21 mouse cellular contexts compared by ENCODE assay signal in the genomic region with DNA sequence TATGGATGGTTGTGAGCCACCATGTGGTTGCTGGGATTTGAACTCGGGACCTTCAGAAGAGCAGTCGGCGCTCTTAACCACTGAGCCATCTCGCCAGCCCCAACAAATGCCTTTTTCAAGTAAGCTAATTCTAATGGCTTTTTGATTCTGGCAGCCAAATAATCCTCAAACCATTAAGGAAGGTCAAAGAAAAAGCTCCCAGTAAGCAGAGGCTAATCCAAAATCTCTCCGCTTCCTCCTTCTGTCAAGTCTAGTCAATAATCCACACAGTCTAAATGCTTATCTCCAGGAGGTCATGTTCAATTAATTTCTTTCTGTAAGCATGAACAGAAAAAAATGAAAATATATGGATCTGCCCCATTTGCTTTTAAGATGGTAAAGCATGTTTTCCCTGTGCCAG. TPM values are rescaled to one million over a fixed set of nuclear protein-coding genes. Genes with fewer than 3 reads are reported as not detected.
DNase-seq lines count a peak whose midpoint lies in the region; ATAC-seq and TF ChIP-seq lines count a peak whose summit lies in the region.
"Had no signal": no experiment of that assay in that cellular context is flagged by ENCODE, and none has a peak within 500 bp of the region (broad histone marks: within the 10 kb centered on the region; RNA-seq: fewer than 3 reads in every experiment).

No protein-coding gene starts in this region.

- peak overlapping the region; percentile 72; the same call in 1 of the 2 replicates for H3K4me2 ChIP-seq in heart, embryonic 13.5 days
- H3K4me2 ChIP-seq in liver, embryonic 13.5 days, result peak overlapping the region; percentile 88; the same call in 1 of the 2 replicates
- no peak overlapping the region for H3K4me2 ChIP-seq in liver, postnatal 0 days (ENCODE audit: low read depth, low read length)
- peak overlapping the region; percentile 62 for H3K4me2 ChIP-seq in midbrain, embryonic 14.5 days (ENCODE audit: low read length)

- intact Hi-C loops in heart, postnatal 25 days (cut with DNase I), result no loop called here

- H3K9ac ChIP-seq in heart, embryonic 13.5 days, result no peak overlapping the region
- H3K9ac ChIP-seq in liver, embryonic 13.5 days, result no peak overlapping the region
- no peak overlapping the region for H3K9ac ChIP-seq in liver, postnatal 0 days (replicated peaks)
- H3K9ac ChIP-seq in midbrain, embryonic 14.5 days (replicated peaks; ENCODE audit: low read length), result no peak overlapping the region
- H3K9ac ChIP-seq: stomach, embryonic 15.5 days had no signal

- H3K4me3 ChIP-seq in heart, embryonic 13.5 days, result no peak overlapping the region
- no peak overlapping the region for H3K4me3 ChIP-seq in liver, embryonic 13.5 days (replicated peaks)
- H3K4me3 ChIP-seq in liver, postnatal 0 days (ENCODE audit: low read depth, low read length), result no peak overlapping the region
- H3K4me3 ChIP-seq in midbrain, embryonic 14.5 days (replicated peaks; ENCODE audit: low read depth, low read length), result no peak overlapping the region
- H3K4me3 ChIP-seq: heart, adult 2 months had no signal

- H3K4me1 ChIP-seq in heart, embryonic 13.5 days, result peaks cover 73% of the 10 kb centered on the region
- peaks cover 52% of the 10 kb centered on the region for H3K4me1 ChIP-seq in liver, embryonic 13.5 days (replicated peaks)
- H3K4me1 ChIP-seq in liver, postnatal 0 days (ENCODE audit: insufficient read depth), result peaks cover 28% of the 10 kb centered on the region
- peaks cover 25% of the 10 kb centered on the region for H3K4me1 ChIP-seq in midbrain, embryonic 14.5 days (ENCODE audit: control insufficient read depth, insufficient read depth, low read length)

- TF ChIP-seq CTCF in liver, postnatal 0 days (IDR thresholded peaks at IDR 0.05; ENCODE audit: low read depth), result no peak

- 96% methylated on average over 5 of the region's 5 CpGs for WGBS in heart, embryonic 13.5 days
- WGBS in liver, embryonic 13.5 days (ENCODE audit: insufficient replicate concordance), result 90% methylated on average over 5 of the region's 5 CpGs
- 96% methylated on average over 5 of the region's 5 CpGs for WGBS in liver, postnatal 0 days (ENCODE audit: insufficient replicate concordance)
- WGBS in midbrain, embryonic 14.5 days, result 74% methylated on average over 5 of the region's 5 CpGs

- no peak overlapping the region for H3K27ac ChIP-seq in heart, embryonic 13.5 days (replicated peaks)
- H3K27ac ChIP-seq in liver, embryonic 13.5 days, result no peak overlapping the region
- no peak overlapping the region for H3K27ac ChIP-seq in liver, postnatal 0 days (ENCODE audit: low read depth)
- H3K27ac ChIP-seq in midbrain, embryonic 14.5 days (replicated peaks; ENCODE audit: low read depth, low read length), result no peak overlapping the region
- H3K27ac ChIP-seq: embryonic facial prominence, embryonic 12.5 days; heart, adult 2 months; stomach, embryonic 15.5 days had no signal

- H3K27me3 ChIP-seq in heart, embryonic 13.5 days (replicated peaks), result no peaks in the 10 kb centered on the region
- H3K27me3 ChIP-seq in liver, embryonic 13.5 days, result no peaks in the 10 kb centered on the region
- no peaks in the 10 kb centered on the region for H3K27me3 ChIP-seq in liver, postnatal 0 days (ENCODE audit: insufficient read depth, low read length)
- H3K27me3 ChIP-seq in midbrain, embryonic 14.5 days (ENCODE audit: control insufficient read depth, insufficient read depth, low read length), result no peaks in the 10 kb centered on the region
- H3K27me3 ChIP-seq: CH12.LX; embryonic facial prominence, embryonic 12.5 days; liver, embryonic 12.5 days; stomach, embryonic 15.5 days had no signal

- no peaks in the 10 kb centered on the region for H3K9me3 ChIP-seq in heart, embryonic 13.5 days
- no peaks in the 10 kb centered on the region for H3K9me3 ChIP-seq in liver, embryonic 13.5 days (replicated peaks)
- H3K9me3 ChIP-seq in liver, postnatal 0 days (ENCODE audit: low read length), result no peaks in the 10 kb centered on the region
- H3K9me3 ChIP-seq in midbrain, embryonic 14.5 days (ENCODE audit: control insufficient read depth, low read length), result no peaks in the 10 kb centered on the region
- H3K9me3 ChIP-seq: embryonic facial prominence, embryonic 12.5 days; limb, embryonic 10.5 days; liver, embryonic 12.5 days; stomach, embryonic 15.5 days had no signal

- no peak for ATAC-seq in heart, embryonic 13.5 days (ENCODE audit: extremely low read depth, insufficient number of reproducible peaks, low FRiP score, low TSS enrichment)
- ATAC-seq in liver, embryonic 13.5 days (ENCODE audit: low read depth), result no peak
- no peak for ATAC-seq in liver, postnatal 0 days
- ATAC-seq in midbrain, embryonic 14.5 days (ENCODE audit: low FRiP score, low TSS enrichment), result no peak
- ATAC-seq: intestine, embryonic 16.5 days; liver, embryonic 12.5 days had no signal

- no peak for DNase-seq in heart, postnatal 25 days (ENCODE audit: low spot score)
- DNase-seq in liver, embryonic 13.5 days, result no peak
- no peak for DNase-seq in liver, postnatal 0 days
- peak; percentile 4 for DNase-seq in midbrain, embryonic 14.5 days
- peak; percentile 46 for DNase-seq in retina, adult 2 months (ENCODE audit: low read depth, low spot score)
- no peak for DNase-seq in adrenal gland, adult 2 months
- no peak for DNase-seq in cerebellum, postnatal 4 days (ENCODE audit: low spot score in 2 of 2)
- DNase-seq: cerebellum, adult 11-12 months; gastrocnemius, postnatal 10 days; heart, adult 2 months; heart, postnatal 36 days; kidney, postnatal 10 days; right cerebral cortex, adult 18-20 months; thymus, adult 2 months had no signal

- H3K36me3 ChIP-seq in heart, embryonic 13.5 days, result no peaks in the 10 kb centered on the region
- no peaks in the 10 kb centered on the region for H3K36me3 ChIP-seq in liver, embryonic 13.5 days
- no peaks in the 10 kb centered on the region for H3K36me3 ChIP-seq in liver, postnatal 0 days (replicated peaks; ENCODE audit: insufficient read depth, low read length)
- H3K36me3 ChIP-seq in midbrain, embryonic 14.5 days (ENCODE audit: control insufficient read depth, insufficient read depth, low read length), result no peaks in the 10 kb centered on the region
- H3K36me3 ChIP-seq: embryonic facial prominence, embryonic 12.5 days; liver, embryonic 12.5 days; stomach, embryonic 15.5 days had no signal

- no peak for TF ChIP-seq EP300 in liver, postnatal 0 days (IDR thresholded peaks at IDR 0.05; ENCODE audit: low read depth)

RNA-seq across cellular contexts. Expression of a gene that starts 2.0 kb away (rescaled TPM):
- 12.5 and 12.8 TPM in 2 replicates for polyA plus RNA-seq in heart, embryonic 13.5 days (2015; fragmentation: Nextera tagmentation; extraction: Ambion mirVana)
- 10 to 100 TPM; 28.8 to 34.4 TPM for total RNA-seq in heart, postnatal 25 days (2021)
- polyA plus RNA-seq in liver, embryonic 13.5 days (2015; fragmentation: Nextera tagmentation; extraction: Ambion mirVana), result 6.9 and 9.4 TPM in 2 replicates
- 3.6 and 4.1 TPM in 2 replicates for polyA plus RNA-seq in liver, postnatal 0 days (2015; fragmentation: Nextera tagmentation; extraction: Ambion mirVana)
- polyA plus RNA-seq in midbrain, embryonic 14.5 days (2014; fragmentation: Nextera tagmentation; extraction: Ambion mirVana), result 39.6 and 40.6 TPM in 2 replicates
- total RNA-seq in adrenal gland, adult 2 months (2021), result 10 to 100 TPM; 38.1 to 46.0 TPM
- 1.4 and 1.7 TPM in 2 replicates for polyA plus RNA-seq in adrenal gland, adult 2 months (2012; rRNA removed)

Comparison
In these comparisons a context has a peak if more than half of its experiments do, and no peak if none do; other contexts are left out.
1. DNase-seq: peak in midbrain, embryonic 14.5 days (single experiment) and retina, adult 2 months (single experiment); none in heart, postnatal 25 days (single experiment), liver, embryonic 13.5 days (single experiment), liver, postnatal 0 days (single experiment), adrenal gland, adult 2 months (single experiment) and cerebellum, postnatal 4 days (0 of 2).